Mouse (Mus musculus) embryo, embryonic 9.5 days (tissue): ENCODE results near the gene Adgre5.

ENCODE experiments used
- DNase-seq: peaks from one replicate; pipeline ENCODE4 v3.0.0-alpha.2; 2017; ENCODE audit errors: extremely low spot score

The Adgre5 gene

DNA sequence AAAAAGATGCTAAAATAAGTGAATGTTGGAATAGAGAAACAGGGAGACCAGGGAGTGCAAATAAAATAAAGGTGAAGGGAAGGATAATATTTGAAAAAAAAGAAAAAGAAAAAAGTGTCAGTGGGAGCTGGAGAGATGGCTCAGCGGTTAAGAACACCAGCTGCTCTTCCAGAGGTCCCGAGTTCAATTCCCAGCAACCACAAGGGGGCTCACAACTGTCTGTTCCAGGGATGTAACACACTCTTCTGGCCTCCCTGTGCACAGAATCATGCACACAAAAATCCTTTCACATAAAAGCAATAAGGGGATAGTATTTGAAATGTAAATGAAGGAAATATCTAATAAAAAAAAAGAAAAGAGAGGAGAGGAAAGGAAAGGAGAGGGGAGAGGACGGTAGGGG lies 13.0 kb upstream of the Adgre5 start:
- no peak for DNase-seq

DNA sequence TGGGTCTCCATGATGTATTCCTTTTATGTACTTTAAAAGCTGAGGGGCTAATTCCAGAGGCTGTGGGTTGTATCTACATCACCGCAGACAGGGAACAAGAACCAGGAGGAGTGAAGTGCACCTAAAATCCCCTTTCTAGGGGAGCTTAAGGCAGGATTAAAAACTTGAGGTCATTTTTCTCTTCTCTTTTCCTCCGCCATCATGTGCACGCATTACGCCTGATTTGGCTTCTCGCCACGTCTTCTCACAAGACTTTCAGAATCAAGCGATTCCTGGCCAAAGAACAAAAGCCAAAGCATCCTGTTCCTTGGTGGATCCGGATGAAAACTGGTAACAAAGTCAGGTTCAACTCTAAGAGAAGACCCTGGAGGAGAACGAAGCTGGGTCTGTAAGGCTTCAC lies 8.1 kb upstream of the Adgre5 start:
- DNase-seq, result no peak

DNA sequence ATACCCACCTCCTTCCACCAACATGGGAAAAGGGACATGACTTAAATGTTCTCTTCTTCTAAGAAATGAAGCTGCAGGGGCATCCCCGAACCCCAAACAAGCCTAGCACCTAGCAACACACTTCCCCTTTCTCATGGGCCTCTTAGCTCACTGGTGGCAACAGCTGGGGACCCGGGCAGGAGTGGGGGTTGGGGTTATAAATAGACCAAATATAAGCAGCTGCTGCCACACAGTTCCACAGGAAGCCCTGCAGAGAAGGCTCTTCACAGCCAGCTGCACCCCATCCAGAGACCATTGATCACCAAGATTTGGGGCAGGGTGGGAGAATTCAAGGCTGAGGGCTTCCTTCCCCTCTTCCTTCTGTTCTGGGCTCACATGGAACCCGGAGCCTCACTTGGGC lies 7.6 kb upstream of the Adgre5 start:
- DNase-seq, result no peak

DNA sequence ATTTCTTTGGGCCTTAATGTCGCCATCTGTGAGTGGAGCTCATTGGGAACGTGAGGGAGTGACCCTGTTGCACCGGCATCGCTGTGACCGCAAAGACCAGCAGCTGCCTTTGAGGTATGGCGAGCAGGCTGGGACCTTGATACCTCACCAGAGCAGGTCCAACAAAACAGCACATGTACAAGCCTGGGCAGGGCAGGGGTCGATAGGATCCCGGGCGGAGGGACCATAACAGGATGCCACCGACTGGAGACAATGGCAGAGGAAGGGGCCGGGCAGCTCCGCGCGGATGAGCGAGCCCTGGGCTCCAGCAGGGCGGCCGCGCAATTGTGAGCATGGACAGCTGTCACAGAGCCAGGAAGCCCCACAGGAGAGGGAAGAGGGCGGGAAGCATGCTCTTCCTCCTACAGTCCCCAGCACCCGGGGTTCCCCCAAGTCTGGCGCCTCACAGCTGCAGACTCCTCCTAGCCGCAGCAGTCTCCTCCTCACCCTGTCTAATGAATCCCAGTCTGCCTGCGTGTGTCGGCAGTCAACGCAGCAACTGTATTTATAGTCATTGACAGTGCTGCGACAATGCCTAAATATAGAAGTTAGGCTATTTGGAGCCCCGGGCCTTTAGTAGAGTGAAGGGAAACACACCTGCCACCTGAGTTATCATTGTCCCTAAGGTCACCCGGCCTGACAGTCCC lies 6.7 kb upstream of the Adgre5 start:
- DNase-seq, result peak; percentile 59

DNA sequence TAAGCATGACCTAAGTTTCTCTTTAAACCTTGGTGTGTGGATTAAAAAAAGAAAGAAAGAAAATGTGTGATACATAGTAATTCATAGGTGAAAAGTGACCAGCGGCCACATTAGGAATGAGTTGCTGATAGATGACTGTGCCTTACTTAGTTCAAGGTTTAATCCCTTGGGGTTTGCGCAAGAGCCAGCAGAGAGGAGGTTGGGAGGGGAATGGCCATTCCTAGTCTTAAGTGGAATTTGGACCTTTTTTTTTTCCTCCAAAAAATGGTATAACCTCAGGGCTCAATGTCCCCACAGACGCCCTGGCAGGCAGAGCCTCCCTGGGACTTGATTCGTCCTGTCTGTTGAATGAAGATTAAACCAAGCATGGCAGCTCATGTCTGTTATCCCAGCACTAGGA lies 2.9 kb upstream of the Adgre5 start:
- no peak for DNase-seq

DNA sequence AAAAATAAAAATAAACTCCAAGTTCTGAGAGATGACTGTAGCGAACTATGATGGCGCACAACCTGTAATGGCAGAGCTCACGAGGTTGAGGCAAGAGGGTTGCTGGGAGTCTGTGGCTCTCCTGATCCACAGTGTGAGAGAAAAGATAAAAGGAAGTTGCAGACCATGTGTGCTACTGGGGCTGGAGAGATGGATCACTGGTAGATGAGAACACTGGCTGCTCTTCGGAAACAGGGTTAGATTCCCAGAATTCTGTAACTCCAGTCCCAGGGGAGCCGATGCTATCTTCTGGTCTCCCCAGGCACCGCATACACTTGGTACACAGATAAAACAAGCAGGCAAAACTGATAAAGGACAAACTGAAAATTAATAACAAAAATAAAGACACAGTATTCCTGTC lies 1.8 kb upstream of the Adgre5 start:
- no peak for DNase-seq

DNA sequence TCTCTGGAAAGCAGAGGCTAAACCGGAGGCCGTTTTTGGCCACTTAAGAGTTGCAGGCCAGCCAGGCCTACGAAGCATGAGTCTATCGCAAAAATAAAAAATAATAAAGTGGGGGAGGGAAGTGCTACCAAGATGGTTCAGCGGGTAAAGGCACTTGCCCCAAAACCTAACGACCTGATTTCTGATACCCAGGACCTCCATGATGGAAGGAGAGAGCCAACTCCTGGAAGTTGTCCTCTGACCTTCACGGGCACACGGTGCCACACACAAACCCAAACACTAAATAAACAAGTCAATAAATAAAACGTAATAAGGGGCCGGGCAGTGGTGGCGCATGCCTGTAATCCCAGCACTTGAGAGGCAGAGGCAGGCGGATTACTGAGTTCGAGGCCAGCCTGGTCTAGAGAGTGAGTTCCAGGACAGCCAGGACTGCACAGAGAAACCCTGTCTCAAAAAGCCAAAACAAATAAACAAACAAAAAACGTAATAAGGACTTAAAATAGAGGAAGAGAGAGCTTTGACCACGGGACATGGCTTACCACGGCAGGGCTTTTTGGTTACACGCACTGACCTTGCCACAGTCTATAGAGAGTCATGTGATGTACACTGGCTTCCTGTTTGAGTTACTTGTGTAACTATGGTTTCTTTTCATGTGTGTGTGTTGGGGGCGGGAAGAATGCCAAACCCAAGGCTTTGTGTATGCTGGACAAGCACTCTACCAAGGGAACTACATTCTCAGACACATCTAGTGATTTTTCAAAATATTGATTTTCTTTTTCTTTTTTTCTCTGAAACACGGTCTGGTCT lies 926 bp upstream of the Adgre5 start:
- DNase-seq, result no peak

DNA sequence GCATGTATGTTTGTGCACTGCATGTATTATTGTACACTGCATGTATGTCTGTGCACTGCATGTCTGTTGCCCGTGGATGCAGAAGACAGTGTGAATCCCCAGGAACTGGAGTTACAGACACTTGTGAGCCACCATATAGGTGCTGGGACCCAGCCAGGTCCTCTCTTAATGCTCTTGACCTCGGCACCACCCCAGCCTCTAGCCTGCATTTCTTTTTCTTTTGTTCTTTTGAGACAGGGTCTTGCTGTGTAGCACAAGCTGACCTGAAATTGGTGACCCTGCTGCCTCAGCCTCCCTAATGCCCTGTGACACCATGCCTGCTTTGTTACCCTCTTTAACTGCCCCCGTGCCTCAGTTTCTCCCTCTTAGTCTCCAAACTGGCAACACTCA lies 545 bp downstream of the Adgre5 start:
- DNase-seq, result no peak

DNA sequence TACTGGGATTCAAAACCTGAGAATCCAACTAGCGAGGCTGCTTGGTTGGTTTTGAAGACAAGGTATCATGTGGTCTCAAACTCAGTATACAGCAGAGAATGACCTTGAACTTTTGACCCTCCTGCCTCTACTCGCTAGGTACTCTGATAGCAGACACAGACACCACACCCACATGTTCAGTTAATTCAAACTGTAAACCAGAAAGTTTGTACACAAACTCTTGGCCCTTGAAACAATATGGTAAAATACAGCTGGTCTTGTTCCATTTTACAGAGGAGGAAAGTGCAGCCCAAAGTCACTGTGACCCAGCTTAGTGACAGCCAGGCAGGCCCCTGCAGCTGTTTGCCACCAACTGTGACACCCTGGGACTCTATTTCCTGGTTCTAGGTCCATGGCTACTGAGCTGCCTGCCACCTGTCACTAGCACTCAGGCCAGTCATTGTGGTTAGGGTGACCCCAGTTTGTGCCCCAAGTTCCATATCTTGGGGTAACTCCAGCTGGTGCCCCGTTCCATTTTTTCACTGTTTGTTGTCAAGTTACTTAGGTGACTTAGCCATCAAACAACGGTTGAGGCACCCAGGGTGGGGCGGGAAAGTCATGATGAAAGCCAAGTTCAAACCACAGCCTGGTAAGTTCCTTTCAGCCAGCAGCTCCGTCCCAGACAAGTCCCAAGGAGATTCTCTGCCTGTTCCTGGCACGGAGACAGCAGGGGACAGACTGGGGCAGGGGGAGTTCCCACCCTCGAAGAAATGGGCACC lies 1.2 kb downstream of the Adgre5 start:
- DNase-seq, result no peak

DNA sequence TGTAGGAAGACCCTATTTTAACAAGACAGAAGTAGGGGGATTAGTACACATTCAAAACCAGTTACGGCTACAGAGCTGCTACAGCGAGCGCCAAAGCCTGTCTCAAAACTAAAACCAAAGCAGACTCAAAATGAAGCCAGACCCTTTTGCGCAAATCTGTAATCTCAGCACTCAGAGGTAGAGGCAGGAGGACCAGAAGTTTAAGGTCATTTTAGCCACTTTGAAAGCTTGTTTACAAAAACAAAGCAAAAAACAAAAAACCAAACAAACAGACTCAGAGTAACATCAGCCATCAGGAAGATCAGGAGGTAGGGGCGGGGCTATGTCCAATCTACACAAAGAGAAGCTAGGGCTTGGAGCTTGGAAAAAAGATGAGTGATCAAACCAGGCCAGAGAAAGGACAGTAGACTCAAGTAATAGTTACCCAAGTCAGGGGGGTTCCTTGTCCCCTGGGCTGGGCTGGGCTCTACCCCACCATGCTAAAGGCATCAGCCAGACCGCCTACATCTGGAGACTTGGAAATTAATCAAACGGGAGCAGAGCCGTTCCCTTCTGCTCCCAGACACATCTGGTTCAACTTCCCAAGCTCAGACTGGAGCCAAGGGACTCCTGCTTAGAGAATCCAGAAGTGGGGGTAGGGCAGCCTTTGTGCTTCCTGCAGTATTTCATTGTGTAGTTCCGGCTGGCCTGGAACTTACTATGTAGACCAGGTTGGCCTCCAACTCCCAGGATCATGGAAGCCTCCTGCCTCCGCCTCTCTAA lies 2.0 kb downstream of the Adgre5 start:
- no peak for DNase-seq

DNA sequence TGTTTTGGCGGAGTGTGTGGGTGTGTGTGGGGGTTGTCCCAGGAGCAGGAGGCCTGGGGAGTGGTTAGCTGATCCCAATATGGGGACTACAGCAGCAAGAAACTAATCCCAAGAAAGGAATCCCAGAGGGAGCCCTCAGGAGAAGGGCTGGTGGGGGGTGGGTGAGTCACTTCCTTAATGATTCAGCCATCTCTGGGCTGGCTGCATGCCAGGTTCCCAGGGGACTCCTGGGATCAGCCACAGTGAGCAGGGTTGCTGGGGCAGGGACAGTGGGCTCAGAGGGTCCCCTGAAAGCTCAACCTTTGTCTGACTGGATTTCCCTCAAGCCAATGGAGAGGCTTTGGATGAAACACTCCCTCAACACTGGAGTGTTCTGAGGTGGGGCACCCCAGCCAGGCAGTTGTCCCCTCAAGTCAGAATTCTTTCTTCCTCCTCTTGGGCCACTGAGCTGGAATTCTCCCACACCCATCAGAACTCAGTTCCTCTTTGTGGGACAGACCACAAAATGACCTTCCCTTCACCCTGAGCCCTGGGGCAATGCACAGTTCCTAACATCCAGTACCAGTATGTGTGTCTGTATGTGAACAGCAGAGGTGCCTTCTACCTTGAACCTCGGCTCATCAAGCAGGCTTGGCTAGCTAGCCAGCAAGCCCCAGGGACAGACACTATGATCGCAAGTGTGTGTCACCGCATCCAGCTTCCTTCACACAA lies 3.1 kb downstream of the Adgre5 start:
- no peak for DNase-seq

DNA sequence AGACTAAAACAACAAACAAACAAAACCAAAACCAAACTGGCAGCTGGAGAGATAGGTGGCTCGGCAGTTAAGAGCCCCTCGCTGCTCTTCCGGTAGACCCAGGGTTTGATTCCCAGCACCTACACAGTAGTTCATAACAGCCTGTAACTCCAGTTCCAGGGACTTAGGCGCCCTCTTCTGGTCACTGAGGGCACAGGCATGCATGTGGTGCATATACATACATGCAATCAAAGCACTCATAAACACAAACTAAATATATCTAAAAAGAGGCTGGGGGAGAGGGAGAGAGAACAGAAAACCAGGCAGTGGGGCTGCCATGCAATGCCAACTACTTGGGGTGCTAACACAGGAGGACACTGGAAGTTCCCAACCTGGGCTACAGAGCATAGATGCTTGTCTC lies 3.8 kb downstream of the Adgre5 start:
- DNase-seq, result no peak

DNA sequence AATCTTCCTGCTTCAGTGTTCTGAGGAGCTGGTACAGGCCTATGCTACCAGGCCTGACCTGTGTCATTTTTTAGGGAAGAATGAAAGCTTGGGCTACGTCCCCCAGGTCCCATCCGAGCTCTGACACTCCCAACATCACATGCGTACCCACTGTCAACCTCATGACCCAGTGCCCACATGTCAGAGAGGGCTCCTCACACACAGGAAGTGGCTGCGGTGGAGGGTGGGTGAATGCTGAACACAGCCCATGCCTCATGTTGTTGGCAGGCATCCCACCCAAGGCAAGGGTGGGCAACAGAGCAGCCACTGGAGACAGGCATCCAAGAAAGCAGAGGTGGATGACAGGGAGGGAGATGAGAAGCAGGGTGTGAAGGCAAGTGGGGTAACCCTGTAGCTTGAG lies 4.4 kb downstream of the Adgre5 start:
- no peak for DNase-seq

DNA sequence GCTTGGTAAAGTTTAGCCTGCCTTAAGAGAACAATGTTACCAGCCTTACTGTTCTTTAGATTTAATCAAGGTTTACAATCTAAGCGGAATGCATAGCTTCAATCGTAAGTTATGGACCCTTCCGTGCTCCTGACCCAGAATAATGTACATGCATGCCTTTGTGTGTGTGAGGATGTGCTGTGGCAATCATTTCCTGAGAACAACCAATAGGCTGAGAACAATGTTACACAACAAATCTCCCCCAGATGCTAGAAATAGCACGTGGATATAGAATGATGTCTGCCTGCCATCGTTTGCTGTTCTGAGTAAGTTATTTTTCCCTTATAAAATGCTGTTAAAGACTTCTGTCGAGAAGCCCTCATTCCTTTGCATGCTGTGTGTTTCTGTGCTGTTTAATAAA lies 8.2 kb downstream of the Adgre5 start:
- DNase-seq, result no peak

DNA sequence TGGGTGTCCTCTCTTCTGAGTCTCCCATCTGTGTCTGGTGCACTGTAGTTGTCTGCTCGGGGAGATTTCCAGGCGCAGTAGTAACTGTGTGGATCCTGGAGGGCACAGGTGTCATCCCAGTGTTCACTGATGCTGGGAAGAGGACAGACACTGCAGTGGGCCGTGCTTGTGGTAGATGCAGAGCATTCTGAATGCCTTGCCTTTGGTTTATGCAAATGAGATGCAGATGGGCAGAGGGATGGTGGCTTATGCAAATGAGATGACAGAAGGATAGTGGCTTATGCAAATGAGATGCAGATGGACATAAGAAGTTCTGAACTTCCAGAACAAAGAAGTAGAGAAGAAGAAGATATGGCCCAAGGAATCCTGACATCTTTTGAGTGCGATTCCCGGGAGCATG lies 9.2 kb downstream of the Adgre5 start:
- no peak for DNase-seq

DNA sequence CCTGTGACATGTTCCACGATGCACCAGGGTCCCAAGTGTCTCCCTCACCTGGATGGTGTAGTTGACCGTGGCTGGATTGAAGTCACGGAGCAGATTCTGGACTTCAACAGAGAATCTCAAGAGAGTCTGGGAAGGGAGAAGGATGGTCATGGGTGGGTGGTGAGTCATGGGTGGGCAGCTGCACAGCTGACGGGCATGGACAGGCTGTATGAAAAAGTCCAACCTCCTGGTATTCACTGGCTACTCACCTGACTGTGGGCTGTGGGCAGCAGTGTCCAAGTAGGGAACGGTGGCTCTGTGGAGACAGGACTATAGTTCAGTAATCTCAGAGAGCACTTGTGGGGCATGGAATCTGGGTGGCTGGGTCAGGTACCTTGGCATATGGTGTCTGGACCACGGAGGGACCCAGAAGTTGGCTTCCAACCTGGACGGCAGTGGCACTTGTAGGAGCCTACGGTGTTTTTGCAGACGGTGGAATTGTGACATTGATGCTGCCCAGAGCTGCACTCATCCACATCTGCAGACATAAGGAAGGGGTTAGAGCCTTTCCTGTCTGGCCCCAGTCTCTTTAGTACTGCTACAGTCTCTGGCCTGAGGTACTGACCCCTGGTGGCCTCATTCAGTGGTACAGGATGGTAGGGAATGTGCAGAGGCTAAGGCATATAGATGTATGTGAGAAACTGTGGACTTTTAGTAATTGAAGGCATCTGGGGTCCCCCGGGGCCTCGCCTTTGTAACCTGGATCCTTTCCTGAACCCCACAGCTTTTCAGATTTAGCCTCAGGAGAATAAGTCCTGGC lies 11.9 kb downstream of the Adgre5 start:
- DNase-seq, result peak; percentile 49

DNA sequence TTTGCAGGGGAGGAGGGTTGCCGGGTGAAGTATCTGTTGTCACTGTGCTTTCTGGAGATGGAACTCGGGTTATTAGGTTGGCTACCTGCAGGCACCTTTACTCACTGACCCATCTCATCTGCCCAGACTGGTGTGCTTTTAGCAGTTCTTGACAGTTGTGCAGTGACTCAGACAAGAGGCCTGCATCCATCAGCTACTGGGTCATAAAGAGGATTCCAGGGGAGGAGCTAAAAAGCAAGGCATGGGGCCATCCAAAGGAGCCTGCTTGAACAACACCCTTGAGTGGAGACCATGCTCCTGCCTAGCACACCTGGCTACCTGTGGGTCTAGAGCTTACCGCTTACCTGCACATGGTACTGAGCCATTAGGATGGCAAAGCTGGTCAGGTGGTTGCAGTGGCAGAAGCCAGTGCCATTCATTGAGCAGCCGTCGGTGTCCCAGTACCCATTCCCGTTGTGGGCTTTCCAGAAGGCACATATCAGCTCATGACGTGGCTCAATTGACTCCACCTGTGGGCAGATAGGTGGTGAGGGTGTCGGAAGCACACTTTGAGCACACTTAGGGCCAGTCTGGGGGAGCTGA lies 15.5 kb downstream of the Adgre5 start:
- DNase-seq, result no peak

DNA sequence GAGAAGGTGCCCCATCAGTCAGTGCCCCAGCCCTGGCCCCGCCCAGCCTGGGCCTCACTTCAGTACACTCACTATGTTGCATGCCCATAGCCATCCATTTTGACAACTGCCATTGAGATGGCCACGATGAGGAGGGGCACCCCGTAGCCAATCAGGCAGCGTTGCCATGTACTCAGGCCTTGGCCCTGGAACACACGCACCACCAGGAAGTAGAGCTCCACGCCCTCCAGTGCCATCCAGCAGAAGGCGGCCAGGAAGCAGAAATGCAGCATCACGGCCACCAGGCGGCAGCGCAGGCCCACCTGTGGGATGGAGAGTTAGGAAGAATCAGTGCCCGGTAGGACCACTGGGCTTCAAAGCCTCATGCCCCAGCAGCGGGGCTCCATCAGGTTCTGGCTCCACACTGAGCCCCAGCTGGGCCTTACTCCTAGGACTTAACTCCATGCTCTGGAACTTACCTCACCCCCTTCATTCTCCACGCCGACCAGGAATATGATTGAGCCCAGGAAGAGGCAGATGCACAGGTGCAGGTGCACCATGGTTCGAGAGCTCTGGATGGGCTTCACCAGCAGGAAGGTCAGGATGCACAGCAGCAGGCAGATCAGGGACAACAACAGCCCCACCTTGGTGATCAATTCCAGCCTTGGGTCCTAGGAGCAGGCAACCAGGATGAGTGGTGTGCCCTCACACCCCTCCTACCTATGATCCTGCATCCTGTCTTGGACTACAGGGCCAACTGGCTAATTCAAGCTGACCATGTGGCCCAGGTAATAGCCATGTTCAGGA lies 16.2 kb downstream of the Adgre5 start:
- peak; percentile 72 for DNase-seq

DNA sequence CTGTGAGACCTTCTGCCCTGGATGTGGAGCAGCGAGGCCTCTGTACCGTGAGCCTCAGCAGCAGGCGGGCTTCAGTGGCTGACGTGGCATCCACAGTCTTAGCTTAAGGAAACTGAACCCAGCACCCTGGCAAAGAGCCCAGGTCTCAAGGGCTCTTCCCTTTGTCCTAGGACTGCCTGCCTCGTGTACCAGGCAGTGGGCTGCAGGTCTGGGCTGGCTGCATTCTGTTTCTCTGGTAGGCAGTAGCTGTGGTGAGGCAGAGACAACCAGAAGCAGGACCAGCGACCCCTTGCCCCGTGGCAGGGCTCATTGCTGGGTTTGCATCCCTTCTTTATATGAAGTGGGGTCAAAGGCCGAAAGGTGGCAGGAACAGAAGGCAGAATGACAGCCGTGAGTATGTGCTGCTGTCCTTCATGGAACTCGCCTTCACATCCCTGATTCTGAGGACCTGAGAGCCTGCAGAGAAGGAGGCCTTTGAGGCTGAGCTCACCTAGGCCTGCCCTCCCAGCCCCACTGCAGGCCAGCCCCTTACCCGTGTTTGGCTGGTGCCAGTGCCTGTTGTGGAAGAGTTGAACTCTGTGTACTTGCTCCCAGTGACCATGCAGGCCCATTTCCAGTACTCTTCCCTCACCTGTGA lies 17.6 kb downstream of the Adgre5 start:
- no peak for DNase-seq
